Mouse (Mus musculus): ENCODE measurements at regions not wholly inside any gene's neighbourhood (a gene's known extent, or its start where the extent isn't known, plus 50 kb on each side); places are given as distances from the start of the nearest gene placed in this dataset.

DNA sequence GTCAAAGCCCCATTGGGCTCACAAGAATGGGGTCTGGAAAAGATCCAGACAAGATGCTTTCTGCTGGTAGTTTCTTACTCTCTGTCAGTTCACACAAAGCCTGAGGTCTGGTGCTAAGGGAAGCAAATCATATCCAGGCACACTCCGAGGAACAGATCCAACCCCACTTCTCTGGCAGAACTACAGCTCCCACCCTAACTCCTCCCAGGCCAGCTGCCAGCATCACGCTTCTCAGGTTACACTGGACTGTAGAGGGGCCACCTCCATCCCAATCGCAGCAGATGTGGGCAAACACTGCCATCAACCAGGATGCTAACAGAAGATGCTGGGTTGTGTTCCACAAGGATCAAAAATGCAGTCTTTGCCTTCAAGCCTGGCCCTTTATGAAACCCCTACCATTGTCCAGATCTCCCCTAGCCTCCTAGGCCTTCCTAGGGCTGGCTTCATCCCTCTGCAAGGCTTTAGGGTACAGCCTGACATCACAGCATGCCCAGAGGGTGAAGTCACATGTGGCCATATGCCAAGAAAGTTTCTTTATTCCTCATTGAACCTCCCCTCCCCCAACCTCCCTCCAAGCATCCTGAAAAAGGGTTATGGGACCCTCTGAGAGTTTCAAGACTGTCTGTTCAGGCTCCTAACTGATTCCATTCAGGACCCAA lies 99.6 kb upstream of the 2610301B20Rik start:
- no peak for DNase-seq (ENCODE audit: low spot score)

DNA sequence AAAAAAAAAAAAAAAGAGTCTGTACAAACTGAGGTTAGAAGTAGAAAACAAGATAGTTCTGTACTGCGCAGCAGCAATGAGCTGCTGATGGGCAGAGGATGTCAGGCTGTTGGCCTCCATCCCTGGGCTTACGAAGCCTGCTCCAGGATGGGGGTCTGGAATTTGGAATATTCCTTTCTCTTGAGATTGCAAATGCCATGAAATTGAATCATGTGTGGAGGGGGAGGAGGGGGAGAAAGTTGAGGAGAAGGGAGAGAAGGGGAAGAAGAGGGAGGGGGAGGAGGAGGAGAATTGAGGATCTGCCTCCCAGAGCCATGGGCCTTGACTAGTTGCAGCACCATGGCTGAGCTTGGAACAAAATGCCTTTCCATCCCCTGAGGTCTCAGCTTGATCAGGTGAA lies 87.6 kb upstream of the 2610301B20Rik start:
- DNase-seq (ENCODE audit: low spot score): no peak

DNA sequence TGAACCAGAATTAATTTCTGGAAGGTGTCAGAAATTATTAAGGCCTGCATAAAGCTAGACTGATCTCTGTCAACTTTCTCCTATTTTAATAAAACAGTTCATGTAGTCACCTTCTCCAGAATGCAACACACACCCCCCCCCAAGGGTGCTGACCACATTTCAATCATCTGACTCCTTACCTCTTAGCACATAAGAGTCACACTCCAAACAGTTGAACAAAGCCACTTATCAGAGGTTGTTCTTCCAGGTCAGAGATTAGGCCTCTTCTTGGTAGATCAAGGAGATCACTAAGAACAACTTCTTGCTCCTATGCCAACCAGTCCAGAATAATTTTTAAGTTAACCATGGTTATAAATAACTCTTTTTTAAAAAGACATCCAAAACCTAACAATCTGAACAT lies 86.0 kb upstream of the 2610301B20Rik start:
- no peak for DNase-seq (ENCODE audit: low spot score)

DNA sequence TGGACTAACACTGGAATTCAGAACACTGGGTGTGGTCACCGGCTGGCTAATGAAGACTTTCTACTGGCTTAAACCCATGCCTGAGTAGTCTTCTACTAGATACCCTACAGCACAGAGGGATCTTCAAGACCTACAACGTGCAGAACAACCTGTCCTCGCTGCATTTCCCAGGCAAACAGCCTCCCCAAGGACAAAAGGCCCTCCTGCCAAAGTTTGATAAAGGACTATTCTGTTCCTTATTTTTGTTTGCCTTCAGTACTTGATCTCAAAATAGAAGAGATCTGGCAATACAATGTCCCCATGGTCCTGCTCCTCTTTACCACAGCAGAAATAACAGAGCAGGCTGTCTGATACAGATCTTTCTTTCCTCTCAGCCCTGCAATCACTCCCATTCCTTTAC lies 85.2 kb upstream of the 2610301B20Rik start:
- peak; percentile 66 for DNase-seq (ENCODE audit: low spot score)

DNA sequence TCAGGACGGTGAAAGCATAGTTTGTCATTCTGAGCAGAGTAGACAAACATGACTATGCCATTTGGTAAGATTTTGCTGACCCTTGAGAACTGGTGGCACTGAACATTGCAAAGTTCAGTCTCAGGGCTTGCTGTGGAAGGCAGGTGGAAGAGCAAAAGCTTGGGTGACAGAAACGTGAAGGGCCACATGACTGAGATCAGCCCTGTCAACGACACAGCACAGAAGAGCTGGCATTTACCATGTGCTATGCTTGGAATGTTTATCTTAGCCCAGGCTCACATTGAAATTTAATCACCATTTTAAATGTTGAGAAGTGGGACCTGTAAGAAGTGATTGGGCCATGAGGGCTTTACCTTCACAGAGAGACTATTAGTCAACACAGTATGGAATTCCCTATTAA lies 81.7 kb upstream of the 2610301B20Rik start:
- no peak for DNase-seq (ENCODE audit: low spot score)

DNA sequence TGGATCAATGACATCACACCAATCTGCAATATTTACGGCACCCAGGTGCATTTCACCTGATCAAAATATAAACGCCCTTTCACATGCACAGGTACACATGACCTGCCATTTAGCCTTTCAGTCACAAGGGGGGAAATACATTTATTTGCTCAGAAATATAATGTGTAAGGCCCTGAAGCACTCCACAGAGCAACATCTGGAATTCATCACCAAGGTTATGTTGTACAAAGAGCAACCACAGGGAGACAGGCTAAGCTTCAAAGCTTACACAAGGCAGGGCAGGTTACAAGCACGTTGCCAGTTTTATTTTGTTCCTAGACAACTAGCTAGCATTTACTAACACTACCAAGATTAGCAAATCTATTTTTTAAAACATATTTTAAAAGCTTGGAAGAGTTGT lies 79.8 kb upstream of the 2610301B20Rik start:
- DNase-seq (ENCODE audit: low spot score): no peak

DNA sequence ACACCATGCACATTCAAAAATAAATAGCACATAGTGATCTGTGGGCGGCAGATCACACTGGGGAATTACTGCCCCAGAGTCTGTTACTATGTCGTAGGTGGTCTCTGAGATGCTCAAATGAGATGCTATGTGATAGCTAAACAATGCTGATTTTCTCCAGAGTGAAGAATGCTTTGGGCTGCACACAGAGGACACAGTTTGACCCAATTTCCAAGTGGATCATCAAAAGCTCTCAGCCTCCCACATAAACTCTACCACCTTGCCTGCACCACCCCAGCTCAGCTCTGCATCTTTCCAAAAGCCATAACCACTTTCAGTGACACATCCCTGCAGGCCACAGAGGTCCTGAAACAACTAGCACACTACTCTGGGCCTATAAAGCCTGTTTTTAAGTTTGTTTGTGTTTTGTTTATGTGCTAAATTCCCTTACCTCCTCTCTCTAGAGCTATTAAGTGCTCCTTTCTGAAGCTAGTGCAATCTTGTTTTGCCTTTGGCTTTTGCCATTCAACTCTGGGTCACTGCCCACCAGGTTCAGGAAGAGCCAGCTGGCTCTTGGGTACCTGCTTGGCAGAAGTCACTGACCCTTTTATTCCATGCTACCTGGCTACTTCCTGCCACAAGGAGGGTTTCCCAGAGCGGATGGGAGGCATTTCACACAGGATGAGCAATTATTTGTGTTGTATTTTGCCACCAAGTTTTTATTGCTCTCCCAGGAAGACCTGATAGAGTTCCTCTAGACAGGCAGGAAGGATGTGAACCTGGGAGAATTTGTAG lies 73.3 kb upstream of the 2610301B20Rik start:
- no peak for DNase-seq (ENCODE audit: low spot score)

DNA sequence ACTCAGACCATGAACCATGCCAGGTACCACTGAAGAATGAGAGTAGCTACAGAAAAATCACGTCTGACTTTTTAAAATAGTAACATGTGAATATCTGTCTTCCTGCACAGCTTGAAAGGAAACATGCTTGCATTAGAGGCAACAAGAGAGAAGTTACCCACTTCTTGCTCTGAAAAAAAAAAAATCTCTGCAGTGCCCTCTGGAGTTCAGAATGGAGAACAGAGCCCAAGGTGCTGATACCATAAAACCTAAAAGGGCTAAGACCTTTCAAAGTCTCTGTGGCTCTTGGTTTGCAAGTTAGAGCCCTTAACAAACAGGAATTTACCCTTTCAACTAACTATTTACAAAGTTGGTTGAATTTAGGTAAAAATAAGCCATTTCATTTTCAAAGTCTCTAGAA lies 69.6 kb upstream of the 2610301B20Rik start:
- DNase-seq (ENCODE audit: low spot score): no peak

DNA sequence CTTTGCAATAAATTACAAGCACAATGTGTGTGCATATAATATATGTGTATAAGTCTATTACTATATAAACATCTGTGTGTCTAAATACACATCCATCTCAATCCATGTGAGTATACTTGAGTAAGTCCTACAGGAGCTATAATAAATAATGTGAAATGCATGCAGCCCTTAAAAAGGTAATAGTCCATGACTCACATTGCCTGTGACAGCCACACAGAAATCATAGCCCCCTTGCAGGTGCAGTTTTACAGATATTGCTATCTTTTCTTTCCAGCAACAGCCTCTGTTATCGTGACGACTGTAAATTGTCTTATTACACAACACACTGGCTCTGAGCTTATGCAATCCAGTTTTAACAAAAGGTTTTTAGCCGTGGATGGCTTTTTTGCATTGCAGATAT lies 67.0 kb upstream of the 2610301B20Rik start:
- no peak for DNase-seq (ENCODE audit: low spot score)

DNA sequence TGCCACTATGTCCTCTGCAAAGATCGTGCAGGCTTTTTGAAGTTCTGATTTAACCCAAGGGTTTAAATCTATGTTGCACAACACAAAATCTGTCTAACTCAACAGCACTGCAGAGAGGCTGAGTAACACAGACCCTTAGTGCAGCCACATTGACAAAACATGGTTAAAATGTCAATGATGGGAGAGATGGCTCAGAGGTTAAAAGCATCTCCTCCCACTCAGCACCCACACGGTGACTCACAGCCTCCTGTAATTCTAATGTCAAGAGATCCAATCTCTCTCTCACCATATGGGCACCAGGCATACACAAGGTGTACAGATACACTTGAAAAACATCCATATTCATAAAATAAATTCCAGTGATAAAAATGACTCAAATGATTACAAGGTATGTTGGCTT lies 61.4 kb upstream of the 2610301B20Rik start:
- no peak for DNase-seq (ENCODE audit: low spot score)

Measured in testis, postnatal 14 days (tissue).